Mouse (Mus musculus): ENCODE measurements around the gene Taf4. TPM values are rescaled to one million over a fixed set of nuclear protein-coding genes. Genes with fewer than 3 reads are reported as not detected.

Taf4 gene
- polyA plus RNA-seq, 1 experiment from 2014 or later: 1.7 TPM

- WGBS (ENCODE audit: insufficient replicate concordance): 45% methylated on average over 3 of the region's 3 CpGs
- H3K27me3 ChIP-seq: no peaks in the 10 kb centered on the region
- no peak for ATAC-seq (ENCODE audit: insufficient read depth)
- no peak overlapping the region for H3K4me3 ChIP-seq (replicated peaks)
- H3K9ac ChIP-seq: no peak overlapping the region
- H3K4me1 ChIP-seq (replicated peaks): no peaks in the 10 kb centered on the region
- H3K27ac ChIP-seq (replicated peaks): no peak overlapping the region
- no peaks in the 10 kb centered on the region for H3K36me3 ChIP-seq (replicated peaks)
- no peaks in the 10 kb centered on the region for H3K9me3 ChIP-seq (replicated peaks)
- H3K4me2 ChIP-seq: no peak overlapping the region
Observed at GRCm38 (mm10) chr2:179891048-179891447, 85.4 kb downstream of the Taf4 start.

- no peak overlapping the region for H3K4me2 ChIP-seq
- 17% methylated on average over 7 of the region's 7 CpGs for WGBS (ENCODE audit: insufficient replicate concordance)
- H3K27me3 ChIP-seq: no peaks in the 10 kb centered on the region
- no peak overlapping the region for H3K27ac ChIP-seq (replicated peaks)
- ATAC-seq (ENCODE audit: insufficient read depth): no peak
- no peak overlapping the region for H3K4me3 ChIP-seq (replicated peaks)
- H3K9me3 ChIP-seq (replicated peaks): no peaks in the 10 kb centered on the region
- H3K4me1 ChIP-seq (replicated peaks): no peaks in the 10 kb centered on the region
- no peak overlapping the region for H3K9ac ChIP-seq
- no peaks in the 10 kb centered on the region for H3K36me3 ChIP-seq (replicated peaks)
Observed at GRCm38 (mm10) chr2:179884561-179884960, 91.9 kb downstream of the Taf4 start.

GRCm38 (mm10) chr2:179877551-179878215, 98.8 kb downstream of the Taf4 start:
- Histone ChIP-seq H3K9ac (no peak overlapping the region), H3K36me3 (replicated peaks) (no peaks in the 10 kb centered on the region), H3K4me3 (replicated peaks) (no peak overlapping the region), H3K4me1 (replicated peaks) (no peaks in the 10 kb centered on the region), H3K9me3 (replicated peaks) (no peaks in the 10 kb centered on the region), H3K27ac (replicated peaks) (no peak overlapping the region), H3K27me3 (no peaks in the 10 kb centered on the region; the same call in 1 of the 2 replicates), H3K4me2 (no peak overlapping the region)
- 48% methylated on average over 9 of the region's 9 CpGs for WGBS (ENCODE audit: insufficient replicate concordance)
- no peak for ATAC-seq (ENCODE audit: insufficient read depth)

- 5% methylated on average over 3 of the region's 3 CpGs for WGBS (ENCODE audit: insufficient replicate concordance)
- Histone ChIP-seq H3K9ac (no peak overlapping the region), H3K36me3 (replicated peaks) (no peaks in the 10 kb centered on the region), H3K9me3 (replicated peaks) (no peaks in the 10 kb centered on the region), H3K4me2 (no peak overlapping the region), H3K4me1 (replicated peaks) (no peaks in the 10 kb centered on the region), H3K27ac (replicated peaks) (no peak overlapping the region), H3K4me3 (replicated peaks) (no peak overlapping the region), H3K27me3 (no peaks in the 10 kb centered on the region; the same call in 1 of the 2 replicates)
- ATAC-seq (ENCODE audit: insufficient read depth): no peak
Observed at GRCm38 (mm10) chr2:179875147-179875546, 101.3 kb downstream of the Taf4 start.

GRCm38 (mm10) chr2:179873315-179873714, 103.1 kb downstream of the Taf4 start:
- H3K4me3 ChIP-seq (replicated peaks): no peak overlapping the region
- no peaks in the 10 kb centered on the region for H3K9me3 ChIP-seq (replicated peaks)
- no peak overlapping the region for H3K27ac ChIP-seq (replicated peaks)
- 38% methylated on average over 5 of the region's 5 CpGs for WGBS (ENCODE audit: insufficient replicate concordance)
- H3K4me1 ChIP-seq (replicated peaks): no peaks in the 10 kb centered on the region
- no peak for ATAC-seq (ENCODE audit: insufficient read depth)
- H3K27me3 ChIP-seq: no peaks in the 10 kb centered on the region; the same call in 1 of the 2 replicates
- no peak overlapping the region for H3K4me2 ChIP-seq
- H3K9ac ChIP-seq: no peak overlapping the region
- no peaks in the 10 kb centered on the region for H3K36me3 ChIP-seq (replicated peaks)

- Histone ChIP-seq H3K9me3 (replicated peaks) (no peaks in the 10 kb centered on the region), H3K4me2 (no peak overlapping the region), H3K36me3 (replicated peaks) (no peaks in the 10 kb centered on the region), H3K27ac (replicated peaks) (no peak overlapping the region), H3K9ac (no peak overlapping the region), H3K4me1 (replicated peaks) (no peaks in the 10 kb centered on the region), H3K27me3 (no peaks in the 10 kb centered on the region; the same call in 1 of the 2 replicates), H3K4me3 (replicated peaks) (no peak overlapping the region)
- WGBS (ENCODE audit: insufficient replicate concordance): 49% methylated on average over 5 of the region's 5 CpGs
- no peak for ATAC-seq (ENCODE audit: insufficient read depth)
Observed at GRCm38 (mm10) chr2:179872724-179873123, 103.7 kb downstream of the Taf4 start.

- 16% methylated on average over 2 of the region's 2 CpGs for WGBS (ENCODE audit: insufficient replicate concordance)
- H3K4me2 ChIP-seq: no peak overlapping the region
- no peaks in the 10 kb centered on the region; the same call in 1 of the 2 replicates for H3K27me3 ChIP-seq
- ATAC-seq (ENCODE audit: insufficient read depth): no peak
- no peak overlapping the region for H3K4me3 ChIP-seq (replicated peaks)
- H3K4me1 ChIP-seq (replicated peaks): no peaks in the 10 kb centered on the region
- no peak overlapping the region for H3K27ac ChIP-seq (replicated peaks)
- H3K9ac ChIP-seq: no peak overlapping the region
- no peaks in the 10 kb centered on the region for H3K9me3 ChIP-seq (replicated peaks)
- H3K36me3 ChIP-seq (replicated peaks): no peaks in the 10 kb centered on the region
Observed at GRCm38 (mm10) chr2:179869871-179870270, 106.6 kb downstream of the Taf4 start.

- ATAC-seq (ENCODE audit: insufficient read depth): no peak
- no peaks in the 10 kb centered on the region; the same call in 1 of the 2 replicates for H3K27me3 ChIP-seq
- H3K4me3 ChIP-seq (replicated peaks): no peak overlapping the region
- H3K36me3 ChIP-seq (replicated peaks): no peaks in the 10 kb centered on the region
- no peak overlapping the region for H3K27ac ChIP-seq (replicated peaks)
- H3K9ac ChIP-seq: no peak overlapping the region
- 44% methylated on average over 3 of the region's 3 CpGs for WGBS (ENCODE audit: insufficient replicate concordance)
- H3K4me2 ChIP-seq: no peak overlapping the region
- H3K4me1 ChIP-seq (replicated peaks): no peaks in the 10 kb centered on the region
- H3K9me3 ChIP-seq (replicated peaks): no peaks in the 10 kb centered on the region
Observed at GRCm38 (mm10) chr2:179867669-179868068, 108.8 kb downstream of the Taf4 start.

- Histone ChIP-seq H3K36me3 (replicated peaks) (no peaks in the 10 kb centered on the region), H3K4me2 (no peak overlapping the region), H3K27me3 (no peaks in the 10 kb centered on the region), H3K4me3 (replicated peaks) (no peak overlapping the region), H3K4me1 (replicated peaks) (no peaks in the 10 kb centered on the region), H3K9me3 (replicated peaks) (no peaks in the 10 kb centered on the region), H3K9ac (no peak overlapping the region), H3K27ac (replicated peaks) (no peak overlapping the region)
- no peak for ATAC-seq (ENCODE audit: insufficient read depth)
- WGBS (ENCODE audit: insufficient replicate concordance): 47% methylated on average over 5 of the region's 5 CpGs
Observed at GRCm38 (mm10) chr2:179865097-179865496, 111.3 kb downstream of the Taf4 start.

- WGBS (ENCODE audit: insufficient replicate concordance): 47% methylated on average over 3 of the region's 3 CpGs
- Histone ChIP-seq H3K27me3 (no peaks in the 10 kb centered on the region), H3K9me3 (replicated peaks) (no peaks in the 10 kb centered on the region), H3K4me2 (no peak overlapping the region), H3K4me3 (replicated peaks) (no peak overlapping the region), H3K36me3 (replicated peaks) (no peaks in the 10 kb centered on the region), H3K27ac (replicated peaks) (no peak overlapping the region), H3K9ac (no peak overlapping the region), H3K4me1 (replicated peaks) (no peaks in the 10 kb centered on the region)
- no peak for ATAC-seq (ENCODE audit: insufficient read depth)
Observed at GRCm38 (mm10) chr2:179863266-179863665, 113.2 kb downstream of the Taf4 start.

- no peak overlapping the region for H3K9ac ChIP-seq
- 67% methylated on average over 3 of the region's 3 CpGs for WGBS (ENCODE audit: insufficient replicate concordance)
- no peaks in the 10 kb centered on the region for H3K9me3 ChIP-seq (replicated peaks)
- no peak overlapping the region for H3K4me3 ChIP-seq (replicated peaks)
- no peaks in the 10 kb centered on the region for H3K36me3 ChIP-seq (replicated peaks)
- no peaks in the 10 kb centered on the region for H3K27me3 ChIP-seq
- H3K4me2 ChIP-seq: no peak overlapping the region
- no peak for ATAC-seq (ENCODE audit: insufficient read depth)
- H3K4me1 ChIP-seq (replicated peaks): no peaks in the 10 kb centered on the region
- H3K27ac ChIP-seq (replicated peaks): no peak overlapping the region
Observed at GRCm38 (mm10) chr2:179862676-179863075, 113.8 kb downstream of the Taf4 start.
